Mouse (Mus musculus) midbrain, postnatal 0 days (tissue): ENCODE results near the gene Spdl1. TPM values are rescaled to one million over a fixed set of nuclear protein-coding genes. Genes with fewer than 3 reads are reported as not detected.

ENCODE experiments used
- ATAC-seq: fragments of 200-750 bp; cut with Nextera tagmentation; 2 replicates; pipeline ENCODE4 v1.8.0; 2017; ENCODE audit warnings: moderate number of reproducible peaks, mild to moderate bottlenecking, moderate TSS enrichment, moderate library complexity; ENCODE audit not compliant: low FRiP score
- DNase-seq: peaks from one replicate; pipeline ENCODE4 v3.0.0-alpha.2; 2015; ENCODE audit warnings: low spot score
- H3K27ac ChIP-seq: fragments of 300-500 bp; sonication (generic); 2 replicates; pipeline ENCODE4 v1.5.1; 2014; ENCODE audit warnings: low read depth, mild to moderate bottlenecking, low read length, mixed read lengths
- H3K27me3 ChIP-seq: fragments of 300-500 bp; sonication (generic); 2 replicates; pipeline ENCODE4 v1.6.1; 2014; ENCODE audit warnings: low read length, control low read depth, mixed read lengths; ENCODE audit not compliant: insufficient read depth
- H3K36me3 ChIP-seq: fragments of 300-500 bp; sonication (generic); 2 replicates; pipeline ENCODE4 v1.6.1; 2014; ENCODE audit warnings: low read length, control low read depth, mixed read lengths; ENCODE audit not compliant: insufficient read depth
- H3K4me1 ChIP-seq: fragments of 300-500 bp; sonication (generic); 2 replicates; pipeline ENCODE4 v1.6.1; 2014; ENCODE audit warnings: mild to moderate bottlenecking, control low read depth, antibody characterized with exemption, low read length, mixed read lengths; ENCODE audit not compliant: insufficient read depth
- H3K4me2 ChIP-seq: fragments of 300-500 bp; sonication (generic); 2 replicates; pipeline ENCODE4 v1.6.1; 2014; ENCODE audit warnings: low read depth, mild to moderate bottlenecking, low read length, mixed read lengths; ENCODE audit not compliant: poor library complexity, severe bottlenecking
- H3K4me3 ChIP-seq: fragments of 300-500 bp; sonication (generic); 2 replicates; pipeline ENCODE4 v1.5.1; 2014; ENCODE audit warnings: low read depth, mild to moderate bottlenecking, low read length, moderate library complexity
- H3K9ac ChIP-seq: fragments of 300-500 bp; sonication (generic); replicated peaks from 2 replicates; pipeline ENCODE4 v1.6.1; 2014; ENCODE audit warnings: mild to moderate bottlenecking, low read length, moderate library complexity, mixed read lengths; ENCODE audit not compliant: poor library complexity, severe bottlenecking
- H3K9me3 ChIP-seq: fragments of 300-500 bp; sonication (generic); 2 replicates; pipeline ENCODE4 v1.6.1; 2016; ENCODE audit warnings: low read length, control low read depth
- CTCF ChIP-seq: IDR thresholded peaks from 2 replicates; pipeline ENCODE4 v1.5.1; 2016; ENCODE audit warnings: antibody characterized with exemption, mild to moderate bottlenecking
- WGBS: fragments of 180-500 bp; shearing (Covaris S2); extraction: QIAGEN DNeasy Blood & Tissue Kit; methylation state at CpG from one replicate; pipeline ENCODE4 v1.1.7; 2014; 5-methylcytosine and 5-hydroxymethylcytosine counted together
- polyA plus RNA-seq: library from polyadenylated mRNA; unstranded; fragments of >200 nt; fragmentation: Nextera tagmentation; extraction: Ambion mirVana; gene quantifications from 2 replicates; pipeline ENCODE4 v1.2.1, GENCODE M21; 2015
- total RNA-seq: library from RNA; depleted of rRNA; stranded (reverse); fragments of >200 nt; gene quantifications from 2 replicates; pipeline ENCODE4 v1.2.3, GENCODE M21; 2014

Gene Spdl1
- total and polyA plus RNA-seq, 2 experiments from 2014 or later: 0.77 to 0.93 TPM

GRCm38 (mm10) chr11:34871456-34871855, 38.0 kb upstream of the Spdl1 start:
- Histone ChIP-seq H3K9me3 (no peaks in the 10 kb centered on the region), H3K4me2 (no peak overlapping the region), H3K9ac (no peak overlapping the region), H3K27me3 (no peaks in the 10 kb centered on the region), H3K27ac (no peak overlapping the region), H3K4me3 (no peak overlapping the region), H3K4me1 (no peaks in the 10 kb centered on the region), H3K36me3 (no peaks in the 10 kb centered on the region)
- 78% methylated on average over 3 of the region's 3 CpGs for WGBS
- DNase-seq (no peak), ATAC-seq (no peak)
- TF ChIP-seq CTCF: no peak

- no peak overlapping the region for H3K4me2 ChIP-seq
- DNase-seq (peak; percentile 52), ATAC-seq (no peak)
- no peaks in the 10 kb centered on the region for H3K36me3 ChIP-seq
- 35% methylated on average over 6 of the region's 6 CpGs for WGBS
- H3K27me3 ChIP-seq: no peaks in the 10 kb centered on the region
- H3K27ac ChIP-seq: no peak overlapping the region
- no peaks in the 10 kb centered on the region for H3K4me1 ChIP-seq
- H3K4me3 ChIP-seq: no peak overlapping the region
- TF ChIP-seq CTCF: peak; percentile 63
- H3K9ac ChIP-seq: no peak overlapping the region
- no peaks in the 10 kb centered on the region for H3K9me3 ChIP-seq
Measured at GRCm38 (mm10) chr11:34868626-34869025, 35.2 kb upstream of the Spdl1 start.

- no peak for TF ChIP-seq CTCF
- DNase-seq (no peak), ATAC-seq (no peak)
- no peak overlapping the region for H3K4me2 ChIP-seq
- no peaks in the 10 kb centered on the region for H3K36me3 ChIP-seq
- H3K4me1 ChIP-seq: no peaks in the 10 kb centered on the region
- no peaks in the 10 kb centered on the region for H3K9me3 ChIP-seq
- no peak overlapping the region for H3K9ac ChIP-seq
- H3K27ac ChIP-seq: no peak overlapping the region
- H3K4me3 ChIP-seq: no peak overlapping the region
- no peaks in the 10 kb centered on the region for H3K27me3 ChIP-seq
- WGBS: 82% methylated on average over 3 of the region's 3 CpGs
Measured at GRCm38 (mm10) chr11:34865741-34866270, 32.4 kb upstream of the Spdl1 start.

- no peak for DNase-seq
- 81% methylated on average over 14 of the region's 14 CpGs for WGBS
Measured at GRCm38 (mm10) chr11:34865181-34865580, 31.7 kb upstream of the Spdl1 start.

GRCm38 (mm10) chr11:34856652-34857051, 23.2 kb upstream of the Spdl1 start:
- no peaks in the 10 kb centered on the region for H3K4me1 ChIP-seq
- DNase-seq: no peak
- H3K36me3 ChIP-seq: no peaks in the 10 kb centered on the region
- no peak overlapping the region for H3K4me3 ChIP-seq
- WGBS: 71% methylated on average over 3 of the region's 3 CpGs
- no peak overlapping the region for H3K27ac ChIP-seq
- no peaks in the 10 kb centered on the region for H3K9me3 ChIP-seq
- no peak for ATAC-seq
- no peaks in the 10 kb centered on the region for H3K27me3 ChIP-seq
- no peak overlapping the region for H3K9ac ChIP-seq
- no peak for TF ChIP-seq CTCF
- no peak overlapping the region for H3K4me2 ChIP-seq

More at GRCm38 (mm10) chr11:34865181-34865580, 31.7 kb upstream of the Spdl1 start:
- Histone ChIP-seq H3K9ac (no peak overlapping the region), H3K9me3 (no peaks in the 10 kb centered on the region), H3K4me1 (no peaks in the 10 kb centered on the region), H3K27ac (no peak overlapping the region), H3K4me3 (no peak overlapping the region), H3K36me3 (no peaks in the 10 kb centered on the region), H3K4me2 (no peak overlapping the region), H3K27me3 (no peaks in the 10 kb centered on the region)
- no peak for TF ChIP-seq CTCF
- ATAC-seq: no peak

GRCm38 (mm10) chr11:34846268-34846652, 12.8 kb upstream of the Spdl1 start:
- Histone ChIP-seq H3K36me3 (no peaks in the 10 kb centered on the region), H3K4me2 (no peak overlapping the region), H3K9ac (no peak overlapping the region), H3K27ac (no peak overlapping the region), H3K4me3 (no peak overlapping the region), H3K27me3 (peaks cover 5% of the 10 kb centered on the region; the same call in 1 of the 2 replicates), H3K4me1 (no peaks in the 10 kb centered on the region), H3K9me3 (no peaks in the 10 kb centered on the region)
- no peak for TF ChIP-seq CTCF
- no peak for DNase-seq
- WGBS: 77% methylated on average over 5 of the region's 5 CpGs
- ATAC-seq: no peak
